In the genomic region with DNA sequence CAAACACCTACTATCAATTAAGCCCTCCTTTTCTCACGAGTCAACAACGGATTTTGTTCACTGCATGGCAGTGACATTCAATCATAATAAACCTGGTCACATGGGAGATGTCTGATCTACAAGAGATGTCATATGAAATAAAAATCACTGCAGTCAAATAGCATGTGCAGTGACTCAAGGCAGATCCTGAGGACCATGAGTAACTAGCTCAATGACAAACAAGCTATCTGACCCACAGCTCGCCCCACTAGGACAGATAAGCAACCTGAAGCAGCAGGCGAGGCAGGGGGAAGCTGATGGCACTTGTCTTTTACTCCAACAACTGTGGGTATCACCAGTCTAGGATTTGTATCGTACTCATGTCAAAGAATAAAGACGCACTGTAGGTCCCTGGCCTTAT, we compare ENCODE assay signal across 21 mouse cellular contexts.
"Had no signal": no experiment of that assay in that cellular context is flagged by ENCODE, and none has a peak within 500 bp of the region (broad histone marks: within the 10 kb centered on the region; RNA-seq: fewer than 3 reads in every experiment).

No protein-coding gene starts in this region.

- H3K27ac ChIP-seq: kidney, postnatal 0 days; liver, embryonic 14.5 days; macrophage; midbrain, embryonic 12.5 days; stomach, postnatal 0 days had no signal

- H3K9ac ChIP-seq: limb, embryonic 12.5 days; limb, embryonic 15.5 days; liver, embryonic 14.5 days; liver, postnatal 0 days; lung, embryonic 14.5 days; midbrain, embryonic 12.5 days; neural tube, embryonic 13.5 days had no signal

- H3K27me3 ChIP-seq: limb, embryonic 12.5 days; limb, embryonic 15.5 days; midbrain, embryonic 12.5 days; neural tube, embryonic 13.5 days had no signal

- H3K4me3 ChIP-seq: limb, embryonic 12.5 days; limb, embryonic 15.5 days; midbrain, embryonic 12.5 days; myocyte; neural tube, embryonic 13.5 days had no signal

- H3K36me3 ChIP-seq: limb, embryonic 15.5 days; midbrain, embryonic 12.5 days; neural tube, embryonic 13.5 days had no signal

- ATAC-seq: liver, postnatal 0 days; lung, postnatal 0 days had no signal

- DNase-seq: kidney, postnatal 25 days; left cerebral cortex, postnatal 4 days; liver, postnatal 0 days; lung, embryonic 14.5 days; right cerebral cortex, adult 18-20 months; right cerebral cortex, postnatal 14 days; right cerebral cortex, postnatal 4 days; thymus, adult 2 months; thymus, postnatal 14 days; thymus, postnatal 4 days had no signal

- H3K4me2 ChIP-seq: limb, embryonic 12.5 days; limb, embryonic 15.5 days; liver, embryonic 11.5 days; lung, embryonic 14.5 days; midbrain, embryonic 12.5 days; neural tube, embryonic 13.5 days had no signal

- H3K9me3 ChIP-seq: limb, embryonic 12.5 days; limb, embryonic 15.5 days; midbrain, embryonic 12.5 days; neural tube, embryonic 13.5 days had no signal
